Mouse (Mus musculus) stomach, embryonic 16.5 days (tissue): ENCODE measurements around the gene BC005624. TPM values are rescaled to one million over a fixed set of nuclear protein-coding genes. Genes with fewer than 3 reads are reported as not detected.
"Not testable (repeated sequence)": the region's sequence is repeated elsewhere in the genome, so short reads cannot be mapped to it uniquely, and the experiment has no call there.

Experiments used
- ATAC-seq: fragments of 200-750 bp; cut with Nextera tagmentation; 2 replicates; pipeline ENCODE4 v1.8.0; 2017; ENCODE audit warnings: moderate number of reproducible peaks, moderate TSS enrichment; ENCODE audit not compliant: insufficient read depth, low FRiP score
- H3K27ac ChIP-seq: fragments of 300-500 bp; sonication (generic); 2 replicates; pipeline ENCODE4 v1.5.1; 2014; ENCODE audit warnings: low read length
- H3K27me3 ChIP-seq: fragments of 300-500 bp; sonication (generic); 2 replicates; pipeline ENCODE4 v1.6.1; 2014; ENCODE audit warnings: low read length, control low read depth, mixed read lengths; ENCODE audit not compliant: control insufficient read depth, insufficient read depth
- H3K36me3 ChIP-seq: fragments of 300-500 bp; sonication (generic); 2 replicates; pipeline ENCODE4 v1.6.1; 2014; ENCODE audit warnings: low read length; ENCODE audit not compliant: control insufficient read depth, insufficient read depth
- H3K4me1 ChIP-seq: fragments of 300-500 bp; sonication (generic); 2 replicates; pipeline ENCODE4 v1.6.1; 2014; ENCODE audit warnings: low read length, control low read depth, mixed read lengths; ENCODE audit not compliant: control insufficient read depth, insufficient read depth
- H3K4me2 ChIP-seq: fragments of 300-500 bp; sonication (generic); 2 replicates; pipeline ENCODE4 v1.6.1; 2014; ENCODE audit warnings: low read depth, low read length, mixed read lengths
- H3K4me3 ChIP-seq: fragments of 300-500 bp; sonication (generic); replicated peaks from 2 replicates; pipeline ENCODE4 v1.5.1; 2014; ENCODE audit warnings: mild to moderate bottlenecking, low read length
- H3K9ac ChIP-seq: fragments of 300-500 bp; sonication (generic); 2 replicates; pipeline ENCODE4 v1.6.1; 2014; ENCODE audit warnings: low read length
- H3K9me3 ChIP-seq: fragments of 300-500 bp; sonication (generic); replicated peaks from 2 replicates; pipeline ENCODE4 v1.6.1; 2016; ENCODE audit warnings: low read length, control low read depth; ENCODE audit not compliant: control insufficient read depth
- WGBS: fragments of 180-500 bp; shearing (Covaris S2); extraction: QIAGEN DNeasy Blood & Tissue Kit; methylation state at CpG from one replicate; pipeline ENCODE4 v1.1.7; 2014; 5-methylcytosine and 5-hydroxymethylcytosine counted together
- polyA plus RNA-seq: library from polyadenylated mRNA; unstranded; fragments of >200 nt; fragmentation: Nextera tagmentation; extraction: Ambion mirVana; gene quantifications from 2 replicates; pipeline ENCODE4 v1.2.1, GENCODE M21; 2015

Gene BC005624
- polyA plus RNA-seq, 1 experiment from 2014 or later: 54.6 TPM

- Histone ChIP-seq H3K9ac (no peak overlapping the region), H3K4me3 (no peak overlapping the region), H3K27ac (peak overlapping the region; percentile 48; the same call in 1 of the 2 replicates), H3K4me1 (no peaks in the 10 kb centered on the region), H3K36me3 (no peaks in the 10 kb centered on the region), H3K9me3 (no peaks in the 10 kb centered on the region), H3K4me2 (no peak overlapping the region), H3K27me3 (no peaks in the 10 kb centered on the region)
- ATAC-seq: no peak
- 31% methylated on average over 4 of the region's 4 CpGs for WGBS
Observed at GRCm38 (mm10) chr2:30938574-30938991, 43.4 kb downstream of the BC005624 start.

- Histone ChIP-seq H3K27ac (no peak overlapping the region), H3K4me3 (no peak overlapping the region), H3K9ac (no peak overlapping the region), H3K27me3 (no peaks in the 10 kb centered on the region), H3K36me3 (no peaks in the 10 kb centered on the region), H3K9me3 (no peaks in the 10 kb centered on the region), H3K4me2 (no peak overlapping the region), H3K4me1 (no peaks in the 10 kb centered on the region)
- WGBS: 60% methylated on average over 8 of the region's 8 CpGs
- no peak for ATAC-seq
Observed at GRCm38 (mm10) chr2:30937731-30938130, 44.3 kb downstream of the BC005624 start.

GRCm38 (mm10) chr2:30936808-30937207 is 45.2 kb downstream of the BC005624 start:
- H3K4me1 ChIP-seq: 0 out of 2 replicates have a peak, but pooled peaks cover 2% of the 10 kb centered on the region
- no peaks in the 10 kb centered on the region for H3K36me3 ChIP-seq
- 76% methylated on average over 3 of the region's 3 CpGs for WGBS
- no peak for ATAC-seq
- no peak overlapping the region for H3K27ac ChIP-seq
- no peak overlapping the region for H3K4me2 ChIP-seq
- no peak overlapping the region for H3K4me3 ChIP-seq
- H3K9me3 ChIP-seq: no peaks in the 10 kb centered on the region
- no peaks in the 10 kb centered on the region for H3K27me3 ChIP-seq
- no peak overlapping the region for H3K9ac ChIP-seq

- no peak; the same call in 1 of the 2 replicates for ATAC-seq
Observed at GRCm38 (mm10) chr2:30933917-30934450, 48.0 kb downstream of the BC005624 start.

GRCm38 (mm10) chr2:30933032-30933431 is 49.0 kb downstream of the BC005624 start:
- no peak for ATAC-seq
- no peaks in the 10 kb centered on the region for H3K9me3 ChIP-seq
- H3K4me3 ChIP-seq: no peak overlapping the region
- H3K9ac ChIP-seq: no peak overlapping the region
- H3K4me2 ChIP-seq: no peak overlapping the region
- H3K36me3 ChIP-seq: no peaks in the 10 kb centered on the region
- WGBS: 69% methylated on average over 6 of the region's 6 CpGs
- H3K4me1 ChIP-seq: peaks cover 20% of the 10 kb centered on the region
- H3K27ac ChIP-seq: no peak overlapping the region
- H3K27me3 ChIP-seq: no peaks in the 10 kb centered on the region

More at GRCm38 (mm10) chr2:30933917-30934450, 48.0 kb downstream of the BC005624 start:
- 22% methylated on average over 7 of the region's 7 CpGs for WGBS
- Histone ChIP-seq H3K4me3 (no peak overlapping the region), H3K4me2 (no peak overlapping the region), H3K27me3 (no peaks in the 10 kb centered on the region), H3K9ac (no peak overlapping the region), H3K9me3 (no peaks in the 10 kb centered on the region), H3K27ac (no peak overlapping the region), H3K36me3 (no peaks in the 10 kb centered on the region), H3K4me1 (peaks cover 12% of the 10 kb centered on the region)

GRCm38 (mm10) chr2:30931922-30932321 is 50.1 kb downstream of the BC005624 start:
- Histone ChIP-seq H3K9me3 (no peaks in the 10 kb centered on the region), H3K27me3 (no peaks in the 10 kb centered on the region), H3K4me2 (no peak overlapping the region), H3K4me1 (peaks cover 25% of the 10 kb centered on the region), H3K9ac (no peak overlapping the region), H3K27ac (no peak overlapping the region), H3K36me3 (no peaks in the 10 kb centered on the region), H3K4me3 (no peak overlapping the region)
- ATAC-seq: no peak
- WGBS: 83% methylated on average over 3 of the region's 3 CpGs

GRCm38 (mm10) chr2:30930846-30931245 is 51.2 kb downstream of the BC005624 start:
- H3K36me3 ChIP-seq, H3K27me3 ChIP-seq, H3K9ac ChIP-seq, H3K4me3 ChIP-seq, H3K27ac ChIP-seq, H3K9me3 ChIP-seq, H3K4me2 ChIP-seq, ATAC-seq: not testable (repeated sequence)
- peaks cover 33% of the 10 kb centered on the region for H3K4me1 ChIP-seq
- 92% methylated on average over 2 of the region's 2 CpGs for WGBS

GRCm38 (mm10) chr2:30929483-30930045 is 52.4 kb downstream of the BC005624 start, which contains the start of gene Ptges:
TSS of gene Ptges (minus strand) at chr2:30929863.
- peak; percentile 67 for ATAC-seq
- Histone ChIP-seq H3K4me3 (peak within 1 kb of the TSS; percentile 39), H3K27me3 (no peaks in the 10 kb centered on the region), H3K4me2 (peak within 1 kb of the TSS; percentile 66), H3K9ac (peak within 1 kb of the TSS; percentile 62), H3K27ac (peak within 1 kb of the TSS; percentile 66), H3K9me3 (no peaks in the 10 kb centered on the region), H3K36me3 (no peaks in the 10 kb centered on the region), H3K4me1 (peaks cover 33% of the 10 kb centered on the region)
- WGBS: under 1% methylated on average over 23 of the region's 23 CpGs

GRCm38 (mm10) chr2:30928893-30929482 is 53.0 kb downstream of the BC005624 start:
- whole genome bisulfite sequencing: 26% methylated on average over 12 of the region's 12 CpGs
- peak overlapping the region; percentile 66 for H3K4me2 ChIP-seq
- no peaks in the 10 kb centered on the region for H3K9me3 ChIP-seq
- peak overlapping the region; percentile 62; the same call in 1 of the 2 replicates for H3K9ac ChIP-seq
- peak overlapping the region; percentile 66 for H3K27ac ChIP-seq
- ATAC-seq: peak; percentile 80; the same call in 1 of the 2 replicates
- H3K27me3 ChIP-seq: no peaks in the 10 kb centered on the region
- peaks cover 33% of the 10 kb centered on the region for H3K4me1 ChIP-seq
- H3K36me3 ChIP-seq: no peaks in the 10 kb centered on the region
- peak overlapping the region; percentile 39 for H3K4me3 ChIP-seq
